Mouse (Mus musculus) thymus, postnatal 14 days (tissue): ENCODE data around the gene Wtip.
"Not testable (repeated sequence)": the region's sequence is repeated elsewhere in the genome, so short reads cannot be mapped to it uniquely, and the experiment has no call there.

Source experiments
- DNase-seq: peaks from one replicate; pipeline ENCODE4 v3.0.0; 2021

The Wtip gene

GRCm38 (mm10) chr7:34133117-34133762, at the start of gene Wtip:
Gene Wtip (minus strand): TSS chr7:34133268.
- DNase-seq: peak; percentile 13

GRCm38 (mm10) chr7:34176241-34176640, 43.2 kb upstream of the Wtip start:
- DNase-seq: not testable (repeated sequence)

GRCm38 (mm10) chr7:34172251-34172650, 39.2 kb upstream of the Wtip start:
- DNase-seq: no peak

GRCm38 (mm10) chr7:34169454-34169853, 36.4 kb upstream of the Wtip start, which contains the start of gene Uba2:
Gene Uba2 (minus strand): TSS chr7:34169599.
- DNase-seq: no peak

- peak; percentile 92 for DNase-seq
Observed at GRCm38 (mm10) chr7:34168470-34169251, 35.6 kb upstream of the Wtip start.

GRCm38 (mm10) chr7:34167766-34168469, 34.9 kb upstream of the Wtip start:
- no peak for DNase-seq

GRCm38 (mm10) chr7:34166850-34167249, 33.8 kb upstream of the Wtip start:
- peak; percentile 45 for DNase-seq

GRCm38 (mm10) chr7:34165999-34166398, 32.9 kb upstream of the Wtip start:
- DNase-seq: no peak

- DNase-seq: no peak
Observed at GRCm38 (mm10) chr7:34164671-34165070, 31.6 kb upstream of the Wtip start.

GRCm38 (mm10) chr7:34159167-34159566, 26.1 kb upstream of the Wtip start:
- no peak for DNase-seq

GRCm38 (mm10) chr7:34157994-34158393, 24.9 kb upstream of the Wtip start:
- no peak for DNase-seq

- no peak for DNase-seq
Observed at GRCm38 (mm10) chr7:34147193-34147592, 14.1 kb upstream of the Wtip start.

GRCm38 (mm10) chr7:34141123-34141522, 8.1 kb upstream of the Wtip start:
- no peak for DNase-seq

GRCm38 (mm10) chr7:34139493-34139892, 6.4 kb upstream of the Wtip start:
- DNase-seq: no peak

- no peak for DNase-seq
Observed at GRCm38 (mm10) chr7:34134336-34134735, 1.3 kb upstream of the Wtip start.

- DNase-seq: no peak
Observed at GRCm38 (mm10) chr7:34132355-34133079, 551 bp downstream of the Wtip start.

- no peak for DNase-seq
Observed at GRCm38 (mm10) chr7:34131959-34132354, 1.1 kb downstream of the Wtip start.

GRCm38 (mm10) chr7:34131118-34131517, 1.9 kb downstream of the Wtip start:
- DNase-seq: no peak

- no peak for DNase-seq
Observed at GRCm38 (mm10) chr7:34126291-34126690, 6.8 kb downstream of the Wtip start.

GRCm38 (mm10) chr7:34125346-34125745, 7.7 kb downstream of the Wtip start:
- no peak for DNase-seq

GRCm38 (mm10) chr7:34122987-34123720, 9.9 kb downstream of the Wtip start:
- no peak for DNase-seq

GRCm38 (mm10) chr7:34120636-34121035, 12.4 kb downstream of the Wtip start:
- DNase-seq: not testable (repeated sequence)
